Mouse (Mus musculus) liver, embryonic 16.5 days (tissue): ENCODE measurements at regions not wholly inside any gene's neighbourhood (a gene's known extent, or its start where the extent isn't known, plus 50 kb on each side); places are given as distances from the start of the nearest gene placed in this dataset.

ENCODE experiments used
- ATAC-seq: fragments of 200-750 bp; cut with Nextera tagmentation; 2 replicates; pipeline ENCODE4 v1.8.0; 2017; ENCODE audit warnings: low read depth, mild to moderate bottlenecking, moderate number of reproducible peaks, moderate library complexity
- H3K27ac ChIP-seq: fragments of 300-500 bp; sonication (generic); 2 replicates; pipeline ENCODE4 v1.5.1; 2014; ENCODE audit warnings: mild to moderate bottlenecking, low read length
- H3K27me3 ChIP-seq: fragments of 300-500 bp; sonication (generic); 2 replicates; pipeline ENCODE4 v1.6.1; 2014; ENCODE audit warnings: low read depth, low read length, mixed read lengths; ENCODE audit not compliant: control insufficient read depth, insufficient read depth
- H3K36me3 ChIP-seq: fragments of 300-500 bp; sonication (generic); 2 replicates; pipeline ENCODE4 v1.6.1; 2014; ENCODE audit warnings: mild to moderate bottlenecking; ENCODE audit not compliant: control insufficient read depth, insufficient read depth
- H3K4me1 ChIP-seq: fragments of 300-500 bp; sonication (generic); 2 replicates; pipeline ENCODE4 v1.6.1; 2014; ENCODE audit warnings: low read depth, low read length, mixed read lengths; ENCODE audit not compliant: control insufficient read depth
- H3K4me2 ChIP-seq: fragments of 300-500 bp; sonication (generic); 2 replicates; pipeline ENCODE4 v1.6.1; 2014; ENCODE audit warnings: low read depth, low read length, mixed read lengths
- H3K4me3 ChIP-seq: fragments of 300-500 bp; sonication (generic); 2 replicates; pipeline ENCODE4 v1.5.1; 2014; ENCODE audit warnings: low read depth, mild to moderate bottlenecking, low read length
- H3K9ac ChIP-seq: fragments of 300-500 bp; sonication (generic); 2 replicates; pipeline ENCODE4 v1.6.1; 2014; ENCODE audit warnings: low read depth, low read length
- H3K9me3 ChIP-seq: fragments of 300-500 bp; sonication (generic); replicated peaks from 2 replicates; pipeline ENCODE4 v1.6.1; 2016; ENCODE audit warnings: low read length; ENCODE audit not compliant: control insufficient read depth
- WGBS: fragments of 180-500 bp; shearing (Covaris S2); extraction: QIAGEN DNeasy Blood & Tissue Kit; methylation state at CpG from one replicate; pipeline ENCODE4 v1.1.7; 2014; ENCODE audit not compliant: insufficient replicate concordance; 5-methylcytosine and 5-hydroxymethylcytosine counted together

DNA sequence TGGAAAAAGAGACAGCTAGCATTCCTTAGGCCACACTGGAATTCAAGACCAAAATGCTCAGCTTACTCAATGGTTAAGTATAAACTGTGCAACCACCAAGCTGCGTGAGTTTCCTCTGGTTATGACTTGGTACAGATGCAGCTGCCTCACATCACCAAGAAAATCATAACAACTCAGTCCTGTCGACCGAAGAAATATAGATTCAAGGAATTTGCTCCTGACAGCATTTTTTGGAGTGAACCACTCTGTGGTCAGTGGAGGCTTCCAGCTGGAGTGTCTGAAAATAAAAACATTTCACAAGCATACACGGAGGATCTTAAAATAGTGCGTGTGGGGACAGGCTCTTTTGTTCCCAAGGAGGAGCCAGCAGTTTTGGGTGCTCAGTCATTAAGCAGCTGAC is 253.8 kb downstream of the Bckdhb start:
- H3K27me3 ChIP-seq: no peaks in the 10 kb centered on the region
- no peak overlapping the region for H3K9ac ChIP-seq
- H3K36me3 ChIP-seq: no peaks in the 10 kb centered on the region
- no peak overlapping the region for H3K4me2 ChIP-seq
- no peaks in the 10 kb centered on the region for H3K9me3 ChIP-seq
- WGBS: 72% methylated on average over 5 of the region's 5 CpGs
- no peak overlapping the region for H3K27ac ChIP-seq
- H3K4me1 ChIP-seq: no peaks in the 10 kb centered on the region
- no peak for ATAC-seq
- no peak overlapping the region for H3K4me3 ChIP-seq

DNA sequence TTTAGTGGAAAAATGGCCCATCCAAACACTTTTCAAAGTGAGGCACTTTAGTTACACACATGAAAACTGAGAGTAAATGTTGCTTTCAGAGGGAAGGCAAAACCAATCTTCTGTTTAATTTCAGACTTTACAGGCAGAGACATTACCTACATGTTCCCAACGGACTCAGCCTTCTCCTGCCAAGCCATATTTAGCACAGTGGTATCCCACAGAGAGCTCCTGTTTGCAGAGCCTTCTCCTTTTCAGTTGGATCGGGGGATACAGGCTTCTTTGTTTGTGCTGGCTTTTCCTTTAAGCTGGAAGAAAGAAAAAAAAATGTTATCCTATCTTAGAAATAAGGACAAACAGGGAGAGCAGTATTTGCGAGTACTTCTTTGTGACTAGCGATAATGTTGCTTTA is 254.3 kb downstream of the Bckdhb start:
- no peak overlapping the region for H3K9ac ChIP-seq
- H3K27ac ChIP-seq: no peak overlapping the region
- H3K27me3 ChIP-seq: no peaks in the 10 kb centered on the region
- no peaks in the 10 kb centered on the region for H3K9me3 ChIP-seq
- WGBS: 53% methylated on average over 4 of the region's 4 CpGs
- H3K4me1 ChIP-seq: no peaks in the 10 kb centered on the region
- H3K4me3 ChIP-seq: no peak overlapping the region
- no peak overlapping the region for H3K4me2 ChIP-seq
- ATAC-seq: no peak
- H3K36me3 ChIP-seq: no peaks in the 10 kb centered on the region

DNA sequence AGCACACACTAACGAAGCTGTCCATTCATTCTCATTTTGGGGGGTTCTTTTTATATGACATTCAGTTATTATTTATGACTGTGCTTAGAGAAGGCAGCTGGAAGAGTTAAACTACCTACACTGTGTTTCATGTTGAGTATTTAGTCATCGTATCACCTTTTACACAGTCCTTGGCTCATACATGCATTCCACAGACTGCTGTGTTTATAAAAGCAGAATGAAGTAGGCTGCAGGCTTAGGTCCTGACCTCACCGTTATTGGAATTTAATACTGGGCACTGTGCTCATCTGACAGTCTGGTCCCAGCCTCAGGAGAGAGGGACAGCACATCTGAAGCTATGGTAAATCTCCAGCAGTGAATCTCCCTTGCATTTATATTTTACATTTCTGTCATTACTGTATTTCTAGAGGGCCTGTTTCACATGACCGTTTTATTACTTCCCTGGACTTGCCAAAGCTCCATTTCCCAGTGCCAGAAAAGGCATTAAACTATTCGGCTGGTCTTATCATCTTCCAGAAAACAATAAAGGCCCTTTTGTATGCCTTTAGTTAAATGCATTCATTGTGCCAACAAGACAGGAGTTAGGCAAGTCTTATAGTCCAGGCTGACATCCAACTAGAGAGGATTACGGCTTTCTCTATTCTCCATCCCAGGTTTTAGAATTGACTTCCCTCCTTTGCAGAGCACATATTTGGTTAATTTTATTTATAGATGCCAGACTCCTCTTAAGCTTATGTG is 258.9 kb downstream of the Bckdhb start:
- no peaks in the 10 kb centered on the region for H3K36me3 ChIP-seq
- H3K27me3 ChIP-seq: no peaks in the 10 kb centered on the region
- H3K9ac ChIP-seq: no peak overlapping the region
- H3K9me3 ChIP-seq: no peaks in the 10 kb centered on the region
- H3K4me3 ChIP-seq: no peak overlapping the region
- H3K4me1 ChIP-seq: no peaks in the 10 kb centered on the region
- H3K4me2 ChIP-seq: no peak overlapping the region
- 61% methylated on average over 6 of the region's 6 CpGs for WGBS
- ATAC-seq: no peak
- no peak overlapping the region for H3K27ac ChIP-seq

DNA sequence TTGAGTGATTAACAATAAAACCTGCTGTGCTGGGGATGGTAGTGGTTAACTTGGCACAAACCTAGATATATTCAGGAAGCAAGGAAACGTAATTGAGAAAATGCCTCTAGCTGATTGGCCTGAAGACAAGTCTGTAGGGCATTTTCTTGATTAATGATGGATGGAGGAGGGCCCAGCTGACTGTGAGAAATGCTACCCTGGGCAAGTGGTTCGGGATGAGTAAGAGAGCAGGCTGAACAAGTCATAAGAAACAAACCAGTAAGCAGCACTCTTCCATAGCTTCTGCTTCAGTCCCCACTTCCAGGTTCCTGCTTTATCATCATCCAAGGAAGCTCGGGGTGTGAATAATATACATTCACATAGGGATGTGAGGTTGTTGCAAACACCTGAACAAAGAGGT is 262.6 kb downstream of the Bckdhb start:
- H3K27ac ChIP-seq: no peak overlapping the region
- no peak overlapping the region for H3K4me2 ChIP-seq
- no peak overlapping the region for H3K4me3 ChIP-seq
- H3K27me3 ChIP-seq: no peaks in the 10 kb centered on the region
- no peak for ATAC-seq
- H3K9ac ChIP-seq: no peak overlapping the region
- no peaks in the 10 kb centered on the region for H3K36me3 ChIP-seq
- no peaks in the 10 kb centered on the region for H3K4me1 ChIP-seq
- WGBS: 45% methylated on average over 3 of the region's 3 CpGs
- no peaks in the 10 kb centered on the region for H3K9me3 ChIP-seq

DNA sequence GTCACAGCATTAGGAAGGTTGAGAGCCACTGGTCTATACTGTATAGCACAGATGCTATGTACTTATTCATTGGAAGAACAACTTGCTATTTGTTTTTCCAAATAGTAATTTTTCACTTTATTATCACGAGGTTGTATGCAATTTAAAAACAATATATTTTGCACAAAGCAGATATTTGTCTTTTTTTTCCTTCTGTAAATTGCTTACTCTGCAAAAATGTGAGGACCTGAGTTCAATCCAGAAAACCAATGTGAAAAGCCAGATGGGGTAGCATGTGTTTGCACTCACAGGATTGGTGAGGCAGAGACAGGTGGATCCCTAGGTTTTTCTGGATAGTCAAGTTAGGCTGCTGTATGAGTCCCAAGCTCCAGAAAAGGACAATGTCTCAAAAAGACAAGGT is 268.5 kb downstream of the Bckdhb start:
- Histone ChIP-seq H3K4me2 (no peak overlapping the region), H3K4me3 (no peak overlapping the region), H3K4me1 (no peaks in the 10 kb centered on the region), H3K27ac (no peak overlapping the region), H3K9ac (no peak overlapping the region), H3K36me3 (no peaks in the 10 kb centered on the region), H3K27me3 (no peaks in the 10 kb centered on the region), H3K9me3 (no peaks in the 10 kb centered on the region)
- WGBS: 34% methylated on average over 1 of the region's 1 CpGs
- no peak for ATAC-seq

DNA sequence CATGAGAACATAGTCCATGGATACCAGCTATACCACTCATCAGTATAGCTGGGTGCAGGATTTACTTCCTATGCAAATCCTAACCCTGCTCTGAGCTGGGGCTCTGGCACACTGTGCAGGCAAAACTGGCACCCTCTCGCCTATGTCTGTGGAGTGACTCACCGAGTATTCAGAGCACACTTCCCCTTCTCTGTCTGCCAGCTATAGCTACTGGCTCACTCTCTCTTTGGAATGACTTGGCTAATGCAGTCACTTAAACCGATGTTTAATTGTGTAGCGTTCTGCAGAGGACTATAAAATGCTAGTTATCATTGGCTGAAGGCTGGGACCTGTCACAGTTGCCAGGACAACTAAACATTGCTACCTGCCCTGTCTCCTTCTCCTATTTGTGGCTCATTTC is 269.8 kb downstream of the Bckdhb start:
- H3K27ac ChIP-seq: no peak overlapping the region
- ATAC-seq: no peak
- WGBS: 48% methylated on average over 4 of the region's 4 CpGs

DNA sequence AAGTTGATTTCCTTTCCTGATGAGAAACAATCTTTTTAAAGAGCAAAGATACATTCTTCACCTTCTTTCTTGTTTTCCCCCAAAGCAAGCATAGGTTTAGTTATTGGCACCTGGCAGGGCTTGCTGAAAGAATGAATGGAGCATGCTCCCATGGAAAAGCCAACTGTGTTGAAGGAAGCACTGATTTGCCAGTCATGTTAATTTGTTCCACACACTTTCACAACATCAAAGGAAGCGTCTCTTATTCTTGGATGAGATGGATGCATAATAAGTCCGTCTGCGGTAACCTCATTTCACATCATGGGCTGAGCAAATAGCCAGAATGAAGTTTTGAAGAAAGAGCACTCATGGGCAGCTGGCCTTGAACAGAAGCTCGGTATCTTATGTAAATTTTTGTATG is 270.4 kb downstream of the Bckdhb start:
- H3K36me3 ChIP-seq: no peaks in the 10 kb centered on the region
- no peak for ATAC-seq
- H3K9ac ChIP-seq: no peak overlapping the region
- H3K4me3 ChIP-seq: no peak overlapping the region
- no peaks in the 10 kb centered on the region for H3K9me3 ChIP-seq
- no peak overlapping the region for H3K27ac ChIP-seq
- no peaks in the 10 kb centered on the region for H3K27me3 ChIP-seq
- H3K4me1 ChIP-seq: no peaks in the 10 kb centered on the region
- WGBS: 66% methylated on average over 4 of the region's 4 CpGs
- H3K4me2 ChIP-seq: no peak overlapping the region

More for the DNA sequence above, 269.8 kb downstream of the Bckdhb start:
- Histone ChIP-seq H3K36me3 (no peaks in the 10 kb centered on the region), H3K4me3 (no peak overlapping the region), H3K9me3 (no peaks in the 10 kb centered on the region), H3K4me2 (no peak overlapping the region), H3K27me3 (no peaks in the 10 kb centered on the region), H3K9ac (no peak overlapping the region), H3K4me1 (no peaks in the 10 kb centered on the region)

DNA sequence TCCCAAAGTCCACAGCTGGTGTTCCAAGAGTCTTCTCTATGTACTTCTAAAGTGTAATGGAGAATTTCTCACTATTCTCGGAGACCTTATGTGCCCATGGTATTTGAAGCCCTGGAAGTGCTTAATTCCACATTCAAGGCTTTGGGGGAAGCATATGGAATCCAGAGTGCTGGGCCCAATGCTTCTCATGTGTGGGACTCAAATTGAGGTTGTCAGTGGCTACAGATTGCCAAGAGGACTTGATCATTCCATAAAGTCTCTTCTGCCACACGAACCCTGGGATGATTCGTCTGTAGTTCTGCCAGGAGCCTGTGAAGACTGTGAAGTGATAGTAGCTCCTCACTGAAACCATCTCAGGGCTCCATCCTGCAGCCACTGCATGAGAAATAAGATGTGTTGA is 275.3 kb downstream of the Bckdhb start:
- Histone ChIP-seq H3K9ac (no peak overlapping the region), H3K36me3 (no peaks in the 10 kb centered on the region), H3K27ac (no peak overlapping the region), H3K9me3 (no peaks in the 10 kb centered on the region), H3K4me1 (no peaks in the 10 kb centered on the region), H3K27me3 (no peaks in the 10 kb centered on the region), H3K4me3 (no peak overlapping the region), H3K4me2 (no peak overlapping the region)
- 51% methylated on average over 3 of the region's 3 CpGs for WGBS
- no peak for ATAC-seq

DNA sequence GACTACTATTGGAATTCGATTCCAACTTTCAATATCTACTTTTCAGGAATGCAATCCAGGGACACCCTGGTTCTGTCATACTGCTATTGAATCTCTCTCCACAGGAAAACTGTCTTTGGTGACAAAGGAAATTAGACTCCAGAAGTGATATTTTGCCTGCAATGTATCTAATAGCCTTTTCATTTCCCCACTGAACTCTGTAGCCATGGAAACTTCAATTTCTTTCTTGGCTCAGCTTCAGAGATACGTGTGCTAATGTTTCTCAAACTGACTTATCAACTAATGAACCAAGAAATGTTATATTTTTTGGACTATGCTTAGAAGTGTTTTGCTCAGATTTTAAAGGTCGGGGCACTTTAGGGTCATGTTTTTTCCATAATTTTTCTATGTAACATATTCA is 279.1 kb downstream of the Bckdhb start:
- WGBS: 43% methylated on average over 3 of the region's 3 CpGs
- Histone ChIP-seq H3K9me3 (no peaks in the 10 kb centered on the region), H3K27me3 (no peaks in the 10 kb centered on the region), H3K4me2 (no peak overlapping the region), H3K9ac (no peak overlapping the region), H3K36me3 (no peaks in the 10 kb centered on the region), H3K4me3 (no peak overlapping the region), H3K27ac (no peak overlapping the region), H3K4me1 (no peaks in the 10 kb centered on the region)
- ATAC-seq: no peak
